In genomic region chr9:121058538-121058937, GRCm38 (mm10) we compare ENCODE assay signal across 13 mouse cellular contexts.
A peak's percentile ranks its signal among the peaks of the same experiment; 100 is the strongest.
DNase-seq lines count a peak whose midpoint lies in the region; ATAC-seq lines count a peak whose summit lies in the region.
"Had no signal": no experiment of that assay in that cellular context is flagged by ENCODE, and none has a peak within 500 bp of the region (broad histone marks: within the 10 kb centered on the region; RNA-seq: fewer than 3 reads in every experiment).

No protein-coding gene starts in this region.

- H3K27me3 ChIP-seq in forebrain, embryonic 10.5 days (ENCODE audit: poor library complexity, severe bottlenecking), result no peaks in the 10 kb centered on the region
- H3K27me3 ChIP-seq in forebrain, embryonic 14.5 days (replicated peaks; ENCODE audit: control insufficient read depth, insufficient read depth, low read length), result no peaks in the 10 kb centered on the region
- H3K27me3 ChIP-seq in hindbrain, embryonic 13.5 days, result no peaks in the 10 kb centered on the region
- H3K27me3 ChIP-seq in hindbrain, embryonic 12.5 days, result no peaks in the 10 kb centered on the region
- no peaks in the 10 kb centered on the region for H3K27me3 ChIP-seq in limb, embryonic 12.5 days
- H3K27me3 ChIP-seq in limb, embryonic 10.5 days (ENCODE audit: low read depth, poor library complexity, severe bottlenecking), result no peaks in the 10 kb centered on the region
- H3K27me3 ChIP-seq: midbrain, embryonic 13.5 days had no signal

- no peak for DNase-seq in forebrain, embryonic 10.5 days (ENCODE audit: extremely low spot score, low spot score)
- DNase-seq in forebrain, embryonic 14.5 days (ENCODE audit: low spot score), result no peak
- no peak for DNase-seq in limb, embryonic 10.5 days (ENCODE audit: low spot score)
- peak; percentile 17 for DNase-seq in lung, postnatal 25 days (ENCODE audit: low spot score)
- DNase-seq in Muller cell, postnatal 12 days (ENCODE audit: inconsistent ontology term), result no peak
- DNase-seq: cerebellum, adult 8-10 months; gastrocnemius, postnatal 36 days; right cerebral cortex, postnatal 25 days had no signal

- no peak for ATAC-seq in forebrain, embryonic 14.5 days
- no peak for ATAC-seq in hindbrain, embryonic 13.5 days (ENCODE audit: low FRiP score)
- no peak for ATAC-seq in hindbrain, embryonic 12.5 days (ENCODE audit: low FRiP score)
- ATAC-seq in limb, embryonic 12.5 days (ENCODE audit: insufficient number of reproducible peaks, insufficient read depth, low FRiP score, low TSS enrichment, low read depth), result no peak
- ATAC-seq: midbrain, embryonic 13.5 days had no signal

- H3K4me1 ChIP-seq in forebrain, embryonic 10.5 days, result peaks cover 46% of the 10 kb centered on the region
- peaks cover 16% of the 10 kb centered on the region for H3K4me1 ChIP-seq in forebrain, embryonic 14.5 days (ENCODE audit: control insufficient read depth, insufficient read depth, low read length)
- peaks cover 31% of the 10 kb centered on the region for H3K4me1 ChIP-seq in hindbrain, embryonic 13.5 days (replicated peaks)
- peaks cover 27% of the 10 kb centered on the region for H3K4me1 ChIP-seq in hindbrain, embryonic 12.5 days
- peaks cover 25% of the 10 kb centered on the region for H3K4me1 ChIP-seq in limb, embryonic 12.5 days (replicated peaks)
- peaks cover 24% of the 10 kb centered on the region for H3K4me1 ChIP-seq in limb, embryonic 10.5 days

- no peak overlapping the region for H3K4me2 ChIP-seq in forebrain, embryonic 14.5 days (ENCODE audit: low read length)
- H3K4me2 ChIP-seq in hindbrain, embryonic 13.5 days, result no peak overlapping the region
- H3K4me2 ChIP-seq in hindbrain, embryonic 12.5 days (replicated peaks), result no peak overlapping the region
- H3K4me2 ChIP-seq in limb, embryonic 12.5 days, result no peak overlapping the region
- H3K4me2 ChIP-seq: midbrain, embryonic 13.5 days had no signal

- no peak overlapping the region for H3K4me3 ChIP-seq in forebrain, embryonic 10.5 days
- H3K4me3 ChIP-seq in forebrain, embryonic 14.5 days (ENCODE audit: low read depth, low read length), result no peak overlapping the region
- H3K4me3 ChIP-seq in hindbrain, embryonic 13.5 days, result no peak overlapping the region
- H3K4me3 ChIP-seq in hindbrain, embryonic 12.5 days, result no peak overlapping the region
- no peak overlapping the region for H3K4me3 ChIP-seq in limb, embryonic 12.5 days (replicated peaks)
- no peak overlapping the region for H3K4me3 ChIP-seq in limb, embryonic 10.5 days
- H3K4me3 ChIP-seq: left cerebral cortex, adult 2 months; midbrain, embryonic 13.5 days had no signal

- whole genome bisulfite sequencing in forebrain, embryonic 10.5 days, result 92% methylated on average over 8 of the region's 8 CpGs
- 84% methylated on average over 8 of the region's 8 CpGs for WGBS in forebrain, embryonic 14.5 days
- 81% methylated on average over 8 of the region's 8 CpGs for WGBS in hindbrain, embryonic 13.5 days
- 71% methylated on average over 8 of the region's 8 CpGs for WGBS in hindbrain, embryonic 12.5 days
- 84% methylated on average over 8 of the region's 8 CpGs for WGBS in limb, embryonic 12.5 days
- 86% methylated on average over 8 of the region's 8 CpGs for WGBS in limb, embryonic 10.5 days

- H3K9ac ChIP-seq in forebrain, embryonic 14.5 days (ENCODE audit: low read length), result no peak overlapping the region
- H3K9ac ChIP-seq in hindbrain, embryonic 13.5 days, result no peak overlapping the region
- H3K9ac ChIP-seq in hindbrain, embryonic 12.5 days, result no peak overlapping the region
- no peak overlapping the region for H3K9ac ChIP-seq in limb, embryonic 12.5 days (replicated peaks)
- H3K9ac ChIP-seq: midbrain, embryonic 13.5 days had no signal

- no peaks in the 10 kb centered on the region for H3K36me3 ChIP-seq in forebrain, embryonic 10.5 days (replicated peaks)
- no peaks in the 10 kb centered on the region for H3K36me3 ChIP-seq in forebrain, embryonic 14.5 days (ENCODE audit: control insufficient read depth, insufficient read depth, low read length)
- H3K36me3 ChIP-seq in hindbrain, embryonic 13.5 days, result no peaks in the 10 kb centered on the region
- no peaks in the 10 kb centered on the region for H3K36me3 ChIP-seq in hindbrain, embryonic 12.5 days
- H3K36me3 ChIP-seq in limb, embryonic 12.5 days, result no peaks in the 10 kb centered on the region
- no peaks in the 10 kb centered on the region for H3K36me3 ChIP-seq in limb, embryonic 10.5 days
- H3K36me3 ChIP-seq: midbrain, embryonic 13.5 days had no signal

- H3K27ac ChIP-seq in forebrain, embryonic 10.5 days, result peak overlapping the region; percentile 41
- H3K27ac ChIP-seq in forebrain, embryonic 14.5 days (ENCODE audit: low read depth, low read length), result no peak overlapping the region
- H3K27ac ChIP-seq in hindbrain, embryonic 13.5 days, result peak overlapping the region; percentile 55; the same call in 1 of the 2 replicates
- no peak overlapping the region for H3K27ac ChIP-seq in hindbrain, embryonic 12.5 days
- peak overlapping the region; percentile 23; the same call in 1 of the 2 replicates for H3K27ac ChIP-seq in limb, embryonic 12.5 days
- no peak overlapping the region; the same call in 1 of the 2 replicates for H3K27ac ChIP-seq in limb, embryonic 10.5 days
- H3K27ac ChIP-seq: midbrain, embryonic 13.5 days had no signal

- no peaks in the 10 kb centered on the region for H3K9me3 ChIP-seq in forebrain, embryonic 10.5 days
- no peaks in the 10 kb centered on the region for H3K9me3 ChIP-seq in forebrain, embryonic 14.5 days (replicated peaks; ENCODE audit: control insufficient read depth, low read length)
- no peaks in the 10 kb centered on the region for H3K9me3 ChIP-seq in hindbrain, embryonic 13.5 days
- no peaks in the 10 kb centered on the region for H3K9me3 ChIP-seq in hindbrain, embryonic 12.5 days (replicated peaks)
- H3K9me3 ChIP-seq in limb, embryonic 12.5 days, result no peaks in the 10 kb centered on the region
- no peaks in the 10 kb centered on the region for H3K9me3 ChIP-seq in limb, embryonic 10.5 days (replicated peaks)
- H3K9me3 ChIP-seq: midbrain, embryonic 13.5 days had no signal

Comparison
In these comparisons a context has a peak if more than half of its experiments do, and no peak if none do; other contexts are left out.
1. H3K27ac ChIP-seq: peak in forebrain, embryonic 10.5 days (single experiment), hindbrain, embryonic 13.5 days (single experiment) and limb, embryonic 12.5 days (single experiment); none in forebrain, embryonic 14.5 days (single experiment), hindbrain, embryonic 12.5 days (single experiment) and limb, embryonic 10.5 days (single experiment).